Mouse (Mus musculus) spleen, postnatal 14 days (tissue): ENCODE results near the gene Rfxap.
"Not testable (repeated sequence)": the region's sequence is repeated elsewhere in the genome, so short reads cannot be mapped to it uniquely, and the experiment has no call there.

Source experiments
- DNase-seq, 2 experiments: peaks; one replicate each; pipeline ENCODE4 v3.0.0; 2021 to 2022; ENCODE audit warnings: low spot score in 2 of 2

The Rfxap gene

GRCm38 (mm10) chr3:54766811-54767210 lies 40.8 kb downstream of the Rfxap start:
- DNase-seq: no peak

DNA sequence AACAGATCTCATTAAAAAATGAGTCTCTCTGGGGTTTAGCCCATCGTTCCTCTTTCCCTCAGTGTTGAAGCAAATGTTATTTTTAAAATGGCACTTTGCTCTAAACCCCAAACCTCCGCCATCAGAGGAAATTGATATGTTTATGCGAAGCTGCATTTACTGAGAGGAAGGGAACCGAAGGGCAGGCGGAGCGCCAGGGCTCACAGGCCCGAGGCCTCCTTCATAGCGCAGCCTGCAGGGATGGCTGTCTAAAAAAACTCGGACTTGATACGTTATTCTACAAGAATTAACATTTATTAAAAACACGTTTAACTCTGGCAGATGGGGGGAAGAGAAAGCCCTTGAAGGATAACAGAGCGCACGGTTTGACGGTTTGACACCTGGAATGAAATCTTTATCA lies 41.6 kb downstream of the Rfxap start:
- no peak for DNase-seq

DNA sequence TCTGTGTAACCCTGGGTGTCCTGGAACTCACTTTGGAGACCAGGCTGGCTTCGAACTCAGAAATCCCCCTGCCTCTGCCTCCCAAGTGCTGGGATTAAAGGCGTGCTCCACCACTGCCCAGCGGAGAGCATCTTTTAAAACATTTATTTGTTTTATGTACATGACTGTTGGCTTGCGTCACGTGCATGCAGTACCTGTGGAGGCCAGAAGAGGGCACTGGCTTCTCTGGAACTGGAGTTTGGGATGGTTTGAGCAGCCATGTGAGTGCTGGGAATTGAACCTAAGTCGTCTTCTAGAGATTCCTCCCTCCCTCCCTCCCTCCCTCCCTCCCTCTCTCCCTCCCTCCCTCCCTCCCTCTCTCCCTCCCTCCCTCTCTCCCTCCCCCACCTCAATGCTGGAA lies 42.1 kb downstream of the Rfxap start:
- DNase-seq: not testable (repeated sequence)

DNA sequence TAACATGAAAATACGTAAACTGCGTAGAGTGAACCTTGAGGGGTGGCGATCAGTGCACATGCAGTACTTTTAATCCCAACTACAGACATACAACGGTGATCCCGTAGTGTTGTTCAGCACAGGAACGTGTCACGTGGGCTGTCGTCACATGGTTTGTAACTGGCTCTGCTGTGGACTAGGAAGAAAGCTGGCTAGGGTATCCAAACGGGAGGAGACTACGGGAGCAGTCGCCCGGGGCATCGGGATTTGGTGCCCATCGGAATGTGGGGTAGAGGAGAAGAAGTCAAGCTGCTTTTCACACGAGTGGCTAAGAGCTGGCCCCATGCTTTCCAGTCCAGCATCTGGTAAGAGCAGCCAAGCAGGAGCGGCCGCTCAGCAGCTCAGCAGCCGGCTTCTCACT lies 43.2 kb downstream of the Rfxap start:
- no peak for DNase-seq

GRCm38 (mm10) chr3:54761258-54761657 lies 46.3 kb downstream of the Rfxap start:
- no peak for DNase-seq

DNA sequence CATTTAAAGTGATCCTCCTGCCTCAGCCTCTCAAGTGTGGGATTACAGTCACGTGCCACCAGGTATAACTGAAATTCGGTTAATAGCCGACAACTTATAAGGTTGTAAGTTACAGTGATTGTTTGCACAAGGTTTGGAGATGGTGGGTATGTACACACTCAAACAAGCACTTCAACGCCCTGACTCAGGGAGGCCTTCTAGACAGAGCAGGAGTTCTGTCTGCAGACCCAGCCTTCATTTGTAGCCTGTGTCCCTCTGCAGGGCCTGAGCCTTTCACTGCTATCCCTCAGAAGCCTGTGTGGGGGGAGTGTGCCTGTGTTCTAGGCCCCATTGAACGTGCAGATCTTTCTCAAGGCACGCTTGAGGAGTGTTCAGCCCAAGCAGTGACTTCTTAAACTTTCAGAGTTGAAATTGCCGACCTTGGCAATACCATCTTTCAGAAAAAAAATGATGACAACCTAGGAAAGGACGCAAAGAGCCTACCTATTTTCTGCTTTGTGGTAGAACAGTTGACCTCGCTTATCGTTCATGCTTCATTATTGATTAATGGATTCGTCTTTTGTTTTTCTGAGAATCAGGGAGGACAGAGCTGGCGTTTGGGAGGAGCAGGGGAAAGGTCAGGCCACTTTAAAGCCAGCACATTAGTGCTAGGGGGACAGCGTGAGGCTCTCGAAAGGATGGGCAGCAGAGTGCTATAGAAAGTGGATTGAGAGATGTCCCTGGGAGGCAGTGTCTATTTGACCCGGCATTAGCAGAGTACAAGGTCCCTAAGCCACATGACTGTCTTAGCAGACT lies 47.1 kb downstream of the Rfxap start:
- DNase-seq: no peak

- DNase-seq: no peak
These were observed 48.4 kb downstream of the Rfxap start for GRCm38 (mm10) chr3:54759211-54759610.

DNA sequence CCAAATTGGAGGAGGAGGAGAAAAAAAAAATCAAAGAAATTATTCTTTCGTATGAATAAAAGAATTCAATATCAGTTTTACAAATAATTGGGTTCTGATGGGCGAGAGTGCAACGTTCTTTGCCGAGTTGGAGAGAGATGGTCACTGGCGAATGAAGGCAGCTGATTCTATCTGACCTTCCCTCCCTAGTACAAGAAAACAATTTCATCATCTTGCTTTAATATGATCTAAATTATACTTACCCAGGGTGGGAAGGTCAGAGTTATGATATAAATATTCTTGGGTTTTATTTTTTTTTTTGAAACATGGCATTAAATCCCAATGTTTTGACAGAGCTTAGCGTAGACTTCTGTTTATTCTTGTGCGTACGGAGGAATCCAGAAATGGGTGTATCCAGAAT lies 50.1 kb downstream of the Rfxap start:
- DNase-seq: no peak

DNA sequence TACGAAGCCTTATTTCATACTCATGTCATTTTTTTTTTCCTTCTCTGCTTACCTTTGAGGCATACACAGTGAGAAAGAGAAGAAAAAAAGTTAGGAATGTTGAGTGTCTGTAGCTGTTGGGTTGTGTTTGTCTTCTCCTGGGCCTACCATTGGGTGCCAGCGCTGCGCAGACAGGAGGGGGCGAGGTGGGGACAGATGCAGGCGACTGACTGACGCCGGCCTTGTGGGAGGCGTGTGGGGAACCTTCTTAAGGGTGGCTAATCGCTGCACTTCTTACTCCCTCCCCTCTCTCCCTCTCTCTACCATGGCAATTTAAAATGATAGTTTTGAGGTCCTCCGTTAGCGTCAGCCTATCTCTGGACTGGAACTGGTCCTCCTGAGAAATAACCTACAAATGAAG lies 51.5 kb downstream of the Rfxap start:
- no peak for DNase-seq

DNA sequence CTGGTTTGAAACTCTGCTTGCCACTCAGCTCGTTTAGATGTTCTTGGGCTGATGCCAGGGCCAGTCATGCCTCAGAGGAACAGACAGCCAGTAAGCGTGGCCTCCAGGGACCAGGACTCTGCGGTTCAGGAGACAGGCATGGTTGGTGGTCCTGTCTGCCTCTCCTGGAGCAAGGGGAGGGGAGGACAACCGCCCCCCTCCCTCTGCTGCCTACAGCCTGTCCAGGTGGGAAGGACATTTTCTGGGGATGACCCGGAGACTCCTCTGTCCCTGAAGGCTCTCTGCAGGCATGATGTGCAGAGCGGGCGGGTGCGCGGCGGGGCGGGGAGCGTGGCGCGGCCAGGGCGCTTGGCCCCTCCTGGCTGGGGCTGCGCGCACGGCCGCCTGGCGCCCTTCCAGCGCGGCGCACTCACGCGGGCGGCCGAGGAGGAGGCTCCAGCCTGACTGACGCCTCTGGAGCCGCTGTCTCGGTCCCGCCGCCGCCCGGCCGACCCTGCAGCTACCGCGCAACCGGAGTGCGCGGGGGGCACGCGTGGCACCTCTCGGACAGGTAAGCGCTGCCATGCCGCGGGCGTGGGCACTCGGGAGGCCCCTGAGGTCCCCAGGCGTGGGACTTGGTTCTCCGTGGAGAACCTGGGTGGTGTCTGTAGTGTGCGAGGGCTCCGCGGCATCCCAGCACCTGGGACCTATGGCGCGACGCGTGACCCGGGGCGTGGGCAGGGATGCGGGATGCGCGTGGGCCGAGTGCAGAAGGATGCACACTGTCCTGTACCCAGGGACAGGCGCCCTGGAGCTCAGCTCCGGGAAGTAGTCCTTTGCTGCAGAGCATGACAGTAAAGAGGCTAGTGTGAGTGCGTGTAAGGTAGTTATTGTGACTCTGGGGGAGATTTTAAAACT lies 52.2 kb downstream of the Rfxap start, which contains the start of gene Smad9:
Smad9 (plus strand) TSS at position 438 of the 897 bp plus-strand sequence.
- DNase-seq: no peak

GRCm38 (mm10) chr3:54753411-54753810 lies 54.2 kb downstream of the Rfxap start:
- DNase-seq: no peak
